Mouse (Mus musculus) bone marrow macrophage, adult 2 months (primary cell): ENCODE data around the gene Emilin3. TPM values are rescaled to one million over a fixed set of nuclear protein-coding genes. Genes with fewer than 3 reads are reported as not detected.
"Not testable (repeated sequence)": the region's sequence is repeated elsewhere in the genome, so short reads cannot be mapped to it uniquely, and the experiment has no call there.

Experiments used
- H3K27ac ChIP-seq: 2 replicates; pipeline ENCODE4 v1.5.1; 2012; ENCODE audit warnings: low read depth, low read length; ENCODE audit not compliant: insufficient read depth
- H3K4me1 ChIP-seq: 2 replicates; pipeline ENCODE4 v1.6.1; 2012; ENCODE audit warnings: low read length; ENCODE audit not compliant: control insufficient read depth, insufficient read depth
- H3K4me3 ChIP-seq: 2 replicates; pipeline ENCODE4 v1.5.1; 2012; ENCODE audit warnings: mild to moderate bottlenecking, low read length, moderate library complexity; ENCODE audit not compliant: insufficient read depth
- CTCF ChIP-seq: IDR thresholded peaks from 2 replicates; pipeline ENCODE4 v1.5.1; 2012; ENCODE audit warnings: low read depth, mild to moderate bottlenecking, low read length, moderate library complexity
- POLR2A ChIP-seq: IDR thresholded peaks from 2 replicates; pipeline ENCODE4 v1.6.1; 2012; ENCODE audit warnings: mild to moderate bottlenecking, low read depth, low read length, borderline replicate concordance
- polyA plus RNA-seq: library from polyadenylated mRNA; stranded (reverse); fragments of >200 nt; gene quantifications from 2 replicates; pipeline ENCODE4 v1.2.4, GENCODE M21; 2012; ENCODE audit not compliant: missing spikeins, insufficient read depth, insufficient read length

Emilin3 gene
- not detected in 2 replicates for polyA plus RNA-seq

DNA sequence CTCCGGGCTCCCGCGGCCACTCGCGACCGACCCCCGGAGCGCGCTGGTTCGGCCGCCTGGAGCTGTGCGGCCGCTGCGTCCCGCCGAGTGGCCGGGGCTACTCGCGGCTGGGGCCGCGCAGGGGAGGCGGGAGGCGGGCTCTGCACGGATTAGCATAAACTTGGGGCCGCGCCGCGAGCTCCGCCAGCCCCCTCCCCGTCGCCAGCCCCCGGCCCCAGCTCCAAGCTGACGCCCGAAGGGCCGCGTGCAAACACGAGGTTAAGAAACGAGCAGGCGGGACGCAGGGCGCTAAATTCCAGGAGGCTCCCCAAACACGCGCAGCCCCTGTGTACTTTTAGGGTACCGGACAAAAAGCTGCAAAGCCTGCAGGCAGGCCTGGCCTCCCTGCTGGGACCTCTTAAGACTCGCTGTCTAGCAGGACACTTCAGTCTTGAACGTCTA is at the start of gene Emilin3:
Gene Emilin3 (minus strand): TSS at position 98 of the 441 bp plus-strand sequence.
- Histone ChIP-seq H3K4me1 (no peaks in the 10 kb centered on the region), H3K4me3 (no peak within 1 kb of the TSS), H3K27ac (no peak within 1 kb of the TSS)
- TF ChIP-seq CTCF (no peak), POLR2A (no peak)

DNA sequence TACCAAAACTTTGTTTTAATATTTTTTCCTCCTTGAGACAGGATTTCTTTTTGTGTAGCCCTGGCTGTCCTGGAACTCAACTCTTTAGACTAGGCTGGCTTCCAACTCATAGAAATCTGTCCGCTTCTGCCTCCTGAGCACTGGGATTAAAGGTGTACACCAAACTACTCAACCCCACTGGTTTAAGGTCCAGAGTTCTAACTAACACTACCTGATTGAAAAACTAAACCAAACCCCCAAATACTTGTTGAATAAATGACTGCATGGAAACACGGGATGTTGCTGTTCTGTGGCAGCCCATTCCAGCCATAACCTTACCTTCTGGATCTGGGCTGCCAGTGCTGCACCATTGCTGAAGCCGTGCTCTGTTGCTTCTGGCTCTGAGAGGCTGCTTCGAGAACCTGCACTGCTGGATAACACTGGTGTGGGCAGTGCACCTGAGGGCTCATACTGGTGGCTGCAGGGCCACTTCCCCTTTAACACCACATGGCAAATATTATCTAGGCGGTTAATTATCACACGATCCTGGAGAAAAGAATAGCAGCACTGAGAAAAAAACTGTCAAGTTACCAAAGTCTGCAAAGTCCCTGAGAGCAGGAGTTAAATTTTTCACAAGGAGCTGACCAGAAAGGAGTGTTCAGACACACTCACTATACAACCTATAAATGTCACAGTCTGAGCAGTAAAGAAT is 49.0 kb upstream of the Emilin3 start:
- Histone ChIP-seq H3K27ac (no peak overlapping the region), H3K4me3 (no peak overlapping the region), H3K4me1 (peaks cover 9% of the 10 kb centered on the region)
- no peak for TF ChIP-seq POLR2A
- TF ChIP-seq CTCF, result no peak

DNA sequence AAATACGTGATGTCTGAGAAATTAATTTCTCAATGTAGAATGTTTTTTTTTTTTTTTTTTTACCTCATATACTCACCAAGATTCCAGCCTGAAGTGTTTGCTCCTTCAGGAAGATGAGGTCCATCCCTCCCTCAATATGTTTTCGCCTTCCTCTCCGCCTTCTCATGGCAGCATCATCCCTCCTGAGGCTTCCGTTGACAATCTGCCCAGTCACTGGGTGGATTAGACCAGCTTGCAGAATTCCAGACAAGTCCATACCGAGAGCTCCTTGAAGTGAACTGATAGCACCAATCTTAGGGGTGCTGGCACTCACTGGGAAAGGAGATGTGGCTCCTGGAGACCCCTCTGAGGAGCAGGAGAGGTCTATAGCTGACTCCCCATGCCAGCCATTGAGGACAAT is 47.8 kb upstream of the Emilin3 start:
- peaks cover 9% of the 10 kb centered on the region for H3K4me1 ChIP-seq
- no peak overlapping the region for H3K4me3 ChIP-seq
- no peak overlapping the region for H3K27ac ChIP-seq
- no peak for TF ChIP-seq CTCF
- no peak for TF ChIP-seq POLR2A

DNA sequence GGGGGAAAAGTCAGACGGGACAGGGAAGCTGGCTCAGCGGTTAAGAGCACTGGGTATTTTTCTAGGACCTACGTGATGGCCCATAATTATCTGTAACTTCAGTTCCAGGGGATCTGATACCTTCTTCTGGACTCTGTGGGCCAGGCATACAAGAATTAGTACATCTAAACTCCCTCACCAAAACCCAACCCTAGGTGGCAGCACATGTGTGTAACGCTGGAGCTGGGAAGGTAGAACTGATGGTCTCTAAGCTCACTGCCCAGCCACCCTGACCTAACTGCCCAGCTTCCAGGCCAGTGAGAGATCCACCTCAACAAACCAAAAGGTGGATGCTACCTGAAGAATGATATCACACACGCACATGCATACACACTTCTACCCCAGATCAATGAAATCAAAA is 46.6 kb upstream of the Emilin3 start:
- Histone ChIP-seq H3K27ac (no peak overlapping the region), H3K4me3 (no peak overlapping the region), H3K4me1 (peaks cover 9% of the 10 kb centered on the region)
- TF ChIP-seq CTCF (no peak), POLR2A (no peak)

DNA sequence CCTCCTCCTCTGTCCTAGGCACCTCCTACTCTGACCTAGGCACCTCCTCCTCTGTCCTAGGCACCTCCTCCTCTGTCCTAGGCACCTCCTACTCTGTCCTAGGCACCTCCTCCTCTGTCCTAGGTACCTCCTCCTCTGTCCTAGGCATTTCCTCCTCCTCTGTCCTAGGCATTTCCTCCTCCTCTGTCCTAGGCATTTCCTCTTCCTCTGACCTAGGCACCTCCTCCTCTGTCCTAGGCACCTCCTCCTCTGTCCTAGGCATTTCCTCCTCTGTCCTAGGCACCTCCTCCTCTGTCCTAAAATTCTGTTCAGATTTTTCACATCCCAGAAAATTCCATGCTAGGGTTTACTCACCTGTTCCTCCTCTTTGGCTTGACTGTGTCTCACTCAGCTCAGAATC is 45.7 kb upstream of the Emilin3 start:
- not testable (repeated sequence) for H3K4me3 ChIP-seq, H3K4me1 ChIP-seq

DNA sequence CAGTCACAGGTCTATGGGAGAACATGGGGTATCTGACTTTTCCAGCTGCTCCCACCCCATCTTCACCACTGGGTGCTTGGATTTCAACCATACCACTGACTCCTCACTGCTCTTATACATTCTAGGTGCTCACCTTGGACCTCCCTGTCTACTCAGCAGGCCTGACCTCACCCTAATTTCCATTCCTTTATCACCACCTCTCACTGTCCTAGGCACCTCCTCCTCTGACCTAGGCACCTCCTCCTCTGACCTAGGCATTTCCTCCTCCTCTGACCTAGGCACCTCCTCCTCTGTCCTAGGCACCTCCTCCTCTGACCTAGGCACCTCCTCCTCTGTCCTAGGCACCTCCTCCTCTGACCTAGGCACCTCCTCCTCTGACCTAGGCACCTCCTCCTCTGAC is 45.2 kb upstream of the Emilin3 start:
- H3K4me1 ChIP-seq, H3K4me3 ChIP-seq, H3K27ac ChIP-seq: not testable (repeated sequence)

More for the DNA sequence above, 45.7 kb upstream of the Emilin3 start:
- not testable (repeated sequence) for H3K27ac ChIP-seq

DNA sequence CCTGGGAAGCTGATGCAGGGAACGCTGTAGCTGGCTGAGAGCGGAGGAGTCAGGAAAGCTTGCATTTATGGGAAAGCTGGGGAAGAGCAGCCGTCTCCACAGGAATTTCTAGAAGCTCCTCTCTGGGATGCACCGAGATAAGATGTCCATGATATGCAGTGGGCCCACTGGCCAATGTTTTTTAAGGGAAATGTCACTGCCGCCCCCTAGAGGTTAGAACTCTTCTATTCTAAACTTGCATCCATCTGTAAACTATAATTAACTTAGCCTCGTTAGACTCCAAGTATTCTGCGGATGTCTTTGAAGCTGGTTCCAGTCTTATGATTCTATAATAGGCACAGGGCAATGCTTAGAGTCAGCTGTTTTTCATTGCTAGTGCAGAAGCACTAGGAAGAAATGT is 43.2 kb upstream of the Emilin3 start:
- Histone ChIP-seq H3K4me1 (no peaks in the 10 kb centered on the region), H3K4me3 (no peak overlapping the region), H3K27ac (no peak overlapping the region)
- TF ChIP-seq CTCF (no peak; the same call in 1 of the 2 replicates), POLR2A (no peak)

DNA sequence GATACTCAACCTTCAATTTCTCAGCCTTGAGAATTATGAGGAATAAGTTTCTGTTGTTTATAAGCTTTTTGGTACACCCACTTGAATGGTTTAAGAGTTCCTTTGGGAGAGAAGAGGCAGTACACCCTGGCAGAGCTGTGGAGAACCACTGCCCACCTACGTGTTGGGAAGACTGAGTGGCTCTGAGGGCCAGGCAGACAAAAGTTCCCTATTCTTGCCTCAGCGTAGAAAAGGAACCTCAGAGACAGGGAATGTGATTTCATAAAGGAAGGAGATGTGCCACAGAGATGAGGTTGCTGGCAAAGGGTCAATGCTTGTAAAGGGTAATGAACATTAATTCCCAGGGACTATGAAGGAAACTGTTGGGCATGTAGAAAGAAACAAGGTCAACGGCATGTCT is 42.4 kb upstream of the Emilin3 start:
- no peak overlapping the region for H3K27ac ChIP-seq
- no peak for TF ChIP-seq CTCF
- no peak for TF ChIP-seq POLR2A
- no peak overlapping the region for H3K4me3 ChIP-seq
- H3K4me1 ChIP-seq, result no peaks in the 10 kb centered on the region

DNA sequence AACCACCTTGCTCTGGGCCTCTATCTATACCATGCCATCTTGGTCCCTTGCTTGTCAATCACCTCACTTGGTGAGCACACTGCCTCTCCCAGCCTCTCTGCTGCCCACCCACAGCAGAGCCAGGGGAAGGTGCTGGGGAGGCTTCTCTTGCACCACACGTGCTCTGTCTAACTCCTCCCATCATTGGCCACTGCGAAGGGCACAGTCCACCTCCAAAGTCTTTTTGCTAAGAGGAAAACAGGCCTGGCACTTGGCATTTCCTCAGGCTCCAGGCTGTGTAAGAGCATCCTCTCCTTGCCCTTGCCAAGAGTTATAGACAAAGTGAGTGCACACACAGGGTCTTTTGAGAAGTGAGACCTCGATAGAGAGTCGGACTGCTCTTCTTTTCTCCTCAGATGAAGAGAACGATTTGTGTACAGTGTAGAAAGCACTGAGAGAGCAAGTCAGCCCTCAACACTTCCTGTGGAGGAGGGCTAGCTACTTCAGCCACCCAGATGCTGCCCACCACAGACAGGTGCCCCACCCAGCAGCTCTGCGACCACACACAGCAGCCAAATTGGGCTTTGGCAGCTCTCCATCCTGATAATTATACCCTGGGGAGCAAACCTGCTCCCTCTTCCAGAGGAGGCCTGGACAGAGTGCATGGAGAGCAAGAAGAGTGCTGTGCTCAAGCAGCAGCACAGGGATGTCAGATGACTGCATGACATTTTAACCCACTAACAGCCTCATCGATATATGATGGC is 41.2 kb upstream of the Emilin3 start:
- H3K27ac ChIP-seq, result no peak overlapping the region
- H3K4me1 ChIP-seq, result no peaks in the 10 kb centered on the region
- no peak for TF ChIP-seq POLR2A
- no peak for TF ChIP-seq CTCF
- H3K4me3 ChIP-seq, result no peak overlapping the region

DNA sequence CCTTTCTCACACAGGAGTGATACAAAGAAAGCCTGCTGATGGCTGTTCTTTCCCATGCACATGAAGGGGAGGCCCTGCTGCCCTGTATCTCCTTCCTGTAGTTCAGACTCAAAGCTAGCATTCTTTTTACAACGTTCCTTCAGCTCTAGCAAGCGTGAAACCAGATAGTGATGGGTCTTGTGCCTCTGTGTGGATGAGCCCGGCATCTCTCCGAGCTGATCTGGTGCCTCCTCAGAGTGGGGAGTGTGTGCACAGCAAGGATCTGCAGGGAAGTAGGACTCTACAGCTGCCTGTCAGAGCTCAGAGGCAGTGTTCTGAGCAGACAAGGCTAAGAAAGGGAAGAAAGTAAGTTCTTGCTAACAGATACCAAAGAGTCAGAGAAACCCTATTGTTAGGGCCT is 39.5 kb upstream of the Emilin3 start:
- TF ChIP-seq POLR2A (no peak), CTCF (no peak)
- H3K27ac ChIP-seq, result no peak overlapping the region
- no peaks in the 10 kb centered on the region for H3K4me1 ChIP-seq
- H3K4me3 ChIP-seq, result no peak overlapping the region
